Mouse (Mus musculus) MEL (cell line): ENCODE measurements at regions not wholly inside any gene's neighbourhood (a gene's known extent, or its start where the extent isn't known, plus 50 kb on each side); places are given as distances from the start of the nearest gene placed in this dataset.

Experiments
- CTCF ChIP-seq, 3 experiments: IDR thresholded peaks in 2 of 3; conservative IDR thresholded peaks in 1 of 3; 2 replicates each; pipeline ENCODE4 v1.5.1; 2011 to 2012; ENCODE audit warnings: low read length in 3 of 3, low read depth in 2 of 3, mild to moderate bottlenecking in 2 of 3, improper control_type of control experiment in 1 of 3, inconsistent platforms in 1 of 3, mixed read lengths in 1 of 3, moderate library complexity in 1 of 3; ENCODE audit not compliant: control insufficient read depth in 1 of 3, insufficient read depth in 1 of 3, poor library complexity in 1 of 3, severe bottlenecking in 1 of 3
- GATA1 ChIP-seq: IDR thresholded peaks from 2 replicates; pipeline ENCODE4 v1.6.1; 2011; ENCODE audit warnings: low read depth, low read length, improper control_type of control experiment
- HCFC1 ChIP-seq: IDR thresholded peaks from 2 replicates; pipeline ENCODE4 v1.6.1; 2012; ENCODE audit warnings: low read depth, mild to moderate bottlenecking, inconsistent platforms, low read length, improper control_type of control experiment, moderate library complexity
- NRF1 ChIP-seq: IDR thresholded peaks from 2 replicates; pipeline ENCODE4 v1.6.1; 2014; ENCODE audit warnings: low read depth, mild to moderate bottlenecking, inconsistent platforms, low read length, improper control_type of control experiment, moderate library complexity; ENCODE audit not compliant: poor library complexity, insufficient read depth, severe bottlenecking
- POLR2A ChIP-seq, 2 experiments: IDR thresholded peaks; 2 replicates each; pipeline ENCODE4 v1.6.1; 2011 to 2012; ENCODE audit warnings: low read length in 2 of 2, mild to moderate bottlenecking in 2 of 2, control low read depth in 1 of 2, improper control_type of control experiment in 1 of 2, low read depth in 1 of 2, moderate library complexity in 1 of 2; ENCODE audit not compliant: control insufficient read depth in 1 of 2, insufficient read depth in 1 of 2, poor library complexity in 1 of 2
- POLR2AphosphoS2 ChIP-seq: IDR thresholded peaks from 2 replicates; pipeline ENCODE4 v1.6.1; 2011; ENCODE audit warnings: low read length, improper control_type of control experiment
- RAD21 ChIP-seq: IDR thresholded peaks from 2 replicates; pipeline ENCODE4 v1.6.1; 2011; ENCODE audit warnings: mild to moderate bottlenecking, low read depth, low read length, improper control_type of control experiment
- SMC3 ChIP-seq: IDR thresholded peaks from 2 replicates; pipeline ENCODE4 v1.6.1; 2011; ENCODE audit warnings: low read depth, low read length, improper control_type of control experiment
- TCF12 ChIP-seq: IDR thresholded peaks from 2 replicates; pipeline ENCODE4 v1.6.1; 2014; ENCODE audit warnings: low read depth, mild to moderate bottlenecking, inconsistent platforms, low read length, improper control_type of control experiment, moderate library complexity
- USF1 ChIP-seq: IDR thresholded peaks from 2 replicates; pipeline ENCODE4 v1.6.1; 2014; ENCODE audit warnings: low read depth, mild to moderate bottlenecking, inconsistent platforms, low read length, improper control_type of control experiment, moderate library complexity
- ZC3H11A ChIP-seq: IDR thresholded peaks from 2 replicates; pipeline ENCODE4 v1.6.1; 2012; ENCODE audit warnings: low read depth, mild to moderate bottlenecking, inconsistent platforms, low read length, improper control_type of control experiment

DNA sequence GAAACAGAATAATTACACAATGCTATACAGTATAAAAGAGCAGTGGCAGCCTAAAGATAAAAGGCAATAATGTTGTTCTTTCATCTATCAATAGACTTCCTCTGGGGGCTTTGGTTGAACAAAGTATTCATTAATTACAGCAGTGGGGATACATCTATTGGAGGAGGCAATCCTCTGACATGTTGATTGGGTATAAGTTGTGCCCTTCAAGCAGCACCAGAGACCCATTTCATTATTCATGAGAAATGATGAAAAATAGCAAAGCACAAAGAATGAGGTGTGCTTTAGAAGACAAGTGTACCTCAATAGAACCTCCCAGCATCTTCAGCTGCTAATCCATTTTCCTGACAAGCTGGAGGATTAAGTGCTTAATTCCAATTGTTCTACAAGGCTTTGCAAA is 1444.7 kb upstream of the Flrt2 start:
- TF ChIP-seq POLR2A (IDR thresholded peaks at IDR 0.05; ENCODE audit: control insufficient read depth in 1 of 2, insufficient read depth in 1 of 2, low read depth in 1 of 2, low read length in 2 of 2, poor library complexity in 1 of 2) (no peak), CTCF (IDR thresholded peaks at IDR 0.05 in 2 of 3, conservative IDR thresholded peaks at IDR 0.05 in 1 of 3; ENCODE audit: control insufficient read depth in 1 of 3, insufficient read depth in 1 of 3, low read depth in 2 of 3, low read length in 3 of 3, poor library complexity in 1 of 3, severe bottlenecking in 1 of 3) (no peak), USF1 (no peak), NRF1 (no peak), RAD21 (no peak), HCFC1 (no peak), POLR2AphosphoS2 (no peak), TCF12 (no peak), SMC3 (no peak), GATA1 (no peak), ZC3H11A (no peak)
